Mouse (Mus musculus) spleen, adult 2 months (tissue): ENCODE measurements around the gene Wnt1. TPM values are rescaled to one million over a fixed set of nuclear protein-coding genes. Genes with fewer than 3 reads are reported as not detected.

ENCODE experiments used
- DNase-seq, 2 experiments: peaks; one replicate each; pipeline versions ENCODE4 v3.0.0 to v3.0.0-alpha.2; 2012 to 2021; ENCODE audit warnings: low spot score in 2 of 2, low read depth in 1 of 2
- H3K27ac ChIP-seq: fragments of 200-500 bp; 2 replicates; pipeline ENCODE4 v1.5.1; 2012; ENCODE audit warnings: low read length, inconsistent platforms; ENCODE audit not compliant: insufficient read depth
- H3K27me3 ChIP-seq: fragments of 200-500 bp; 2 replicates; pipeline ENCODE4 v1.6.1; 2012; ENCODE audit warnings: mild to moderate bottlenecking, moderate library complexity, low read length, inconsistent platforms; ENCODE audit not compliant: control insufficient read depth, insufficient read depth
- H3K36me3 ChIP-seq: fragments of 200-500 bp; 2 replicates; pipeline ENCODE4 v1.6.1; 2012; ENCODE audit warnings: mild to moderate bottlenecking, low read length, inconsistent platforms; ENCODE audit not compliant: control insufficient read depth, insufficient read depth
- H3K4me1 ChIP-seq: fragments of 200-500 bp; 2 replicates; pipeline ENCODE4 v1.6.1; 2011; ENCODE audit warnings: inconsistent platforms; ENCODE audit not compliant: control insufficient read depth, insufficient read depth, insufficient read length
- H3K4me3 ChIP-seq: fragments of 200-500 bp; 2 replicates; pipeline ENCODE4 v1.5.1; 2011; ENCODE audit warnings: mild to moderate bottlenecking, inconsistent platforms; ENCODE audit not compliant: insufficient read depth, insufficient read length; ENCODE audit errors: extremely low read depth
- CTCF ChIP-seq: fragments of 200-500 bp; IDR thresholded peaks from 2 replicates; pipeline ENCODE4 v1.5.1; 2011; ENCODE audit warnings: mild to moderate bottlenecking, inconsistent platforms; ENCODE audit not compliant: insufficient read depth, insufficient read length, insufficient replicate concordance; ENCODE audit errors: extremely low read depth
- POLR2A ChIP-seq: fragments of 200-500 bp; IDR thresholded peaks from 2 replicates; pipeline ENCODE4 v1.6.1; 2011; ENCODE audit warnings: low read depth, low read length, inconsistent platforms
- WGBS: fragments of 180-500 bp; shearing (Covaris S2); methylation state at CpG from one replicate; pipeline ENCODE4 v1.1.7; 2018; 5-methylcytosine and 5-hydroxymethylcytosine counted together
- polyA plus RNA-seq: library from polyadenylated mRNA; depleted of rRNA; stranded (reverse); fragments of >200 nt; gene quantifications from 2 replicates; pipeline ENCODE4 v1.2.3, GENCODE M21; 2012

Wnt1 gene
- polyA plus RNA-seq, 1 experiment: not detected

GRCm38 (mm10) chr15:98777762-98778161 is 11.9 kb upstream of the Wnt1 start, which contains the start of gene Wnt10b:
Gene Wnt10b (minus strand): TSS chr15:98778150.
- under 1% methylated on average over 25 of the region's 33 CpGs for WGBS
- no peak within 1 kb of the TSS for H3K27ac ChIP-seq
- H3K27me3 ChIP-seq: peaks cover 41% of the 10 kb centered on the region
- H3K36me3 ChIP-seq: no peaks in the 10 kb centered on the region
- H3K4me3 ChIP-seq: peak within 1 kb of the TSS; percentile 49; the same call in 1 of the 2 replicates
- TF ChIP-seq CTCF (no peak), POLR2A (no peak)
- DNase-seq: no peak
- H3K4me1 ChIP-seq: peaks cover 29% of the 10 kb centered on the region

GRCm38 (mm10) chr15:98778191-98778770 is 11.4 kb upstream of the Wnt1 start:
- 1% methylated on average over 25 of the region's 25 CpGs for WGBS

GRCm38 (mm10) chr15:98778806-98779205 is 10.9 kb upstream of the Wnt1 start:
- H3K36me3 ChIP-seq: no peaks in the 10 kb centered on the region
- peaks cover 41% of the 10 kb centered on the region for H3K27me3 ChIP-seq
- no peak for DNase-seq
- TF ChIP-seq POLR2A (no peak), CTCF (no peak)
- no peak overlapping the region for H3K4me3 ChIP-seq
- no peak overlapping the region for H3K27ac ChIP-seq
- 3% methylated on average over 10 of the region's 11 CpGs for WGBS
- H3K4me1 ChIP-seq: peaks cover 29% of the 10 kb centered on the region

More at GRCm38 (mm10) chr15:98778191-98778770, 11.4 kb upstream of the Wnt1 start:
- H3K4me3 ChIP-seq: no peak overlapping the region
- no peaks in the 10 kb centered on the region for H3K36me3 ChIP-seq
- peaks cover 29% of the 10 kb centered on the region for H3K4me1 ChIP-seq
- TF ChIP-seq CTCF (no peak), POLR2A (no peak)
- peaks cover 41% of the 10 kb centered on the region for H3K27me3 ChIP-seq
- H3K27ac ChIP-seq: no peak overlapping the region
- DNase-seq: no peak

GRCm38 (mm10) chr15:98780075-98780474 is 9.6 kb upstream of the Wnt1 start:
- Histone ChIP-seq H3K36me3 (no peaks in the 10 kb centered on the region), H3K27me3 (peaks cover 41% of the 10 kb centered on the region), H3K4me3 (no peak overlapping the region), H3K4me1 (peaks cover 29% of the 10 kb centered on the region), H3K27ac (no peak overlapping the region)
- no peak for DNase-seq
- TF ChIP-seq CTCF: no peak
- no peak for TF ChIP-seq POLR2A
- WGBS: 22% methylated on average over 8 of the region's 8 CpGs

- H3K4me1 ChIP-seq: peaks cover 29% of the 10 kb centered on the region
- H3K4me3 ChIP-seq: no peak overlapping the region; the same call in 1 of the 2 replicates
- no peaks in the 10 kb centered on the region for H3K36me3 ChIP-seq
- WGBS: 41% methylated on average over 13 of the region's 13 CpGs
- TF ChIP-seq POLR2A (no peak), CTCF (no peak)
- H3K27me3 ChIP-seq: peaks cover 41% of the 10 kb centered on the region
- no peak overlapping the region for H3K27ac ChIP-seq
- no peak for DNase-seq
These were observed 9.1 kb upstream of the Wnt1 start for GRCm38 (mm10) chr15:98780573-98780972.

- Histone ChIP-seq H3K4me1 (peaks cover 23% of the 10 kb centered on the region), H3K36me3 (no peaks in the 10 kb centered on the region), H3K27me3 (peaks cover 39% of the 10 kb centered on the region), H3K27ac (no peak overlapping the region), H3K4me3 (no peak overlapping the region)
- no peak for DNase-seq
- 54% methylated on average over 6 of the region's 6 CpGs for WGBS
- no peak for TF ChIP-seq POLR2A
- TF ChIP-seq CTCF: no peak
These were observed 8.5 kb upstream of the Wnt1 start for GRCm38 (mm10) chr15:98781166-98781565.

GRCm38 (mm10) chr15:98785744-98786143 is 3.9 kb upstream of the Wnt1 start:
- H3K27me3 ChIP-seq: peaks cover 18% of the 10 kb centered on the region
- no peak for DNase-seq
- WGBS: 65% methylated on average over 7 of the region's 7 CpGs
- no peak overlapping the region for H3K27ac ChIP-seq
- no peaks in the 10 kb centered on the region for H3K36me3 ChIP-seq
- peaks cover 3% of the 10 kb centered on the region; the same call in 1 of the 2 replicates for H3K4me1 ChIP-seq
- TF ChIP-seq CTCF: no peak
- H3K4me3 ChIP-seq: no peak overlapping the region
